Mouse (Mus musculus) R1 (cell line): ENCODE results near the gene Mfsd4b3.
"Not testable (repeated sequence)": the region's sequence is repeated elsewhere in the genome, so short reads cannot be mapped to it uniquely, and the experiment has no call there.

ENCODE experiments used
- DNase-seq: peaks from one replicate; pipeline ENCODE4 v3.0.0-alpha.2; 2018; ENCODE audit warnings: low read depth, low spot score

Gene Mfsd4b3

GRCm38 (mm10) chr10:39959761-39960440, at the start of gene Mfsd4b3:
Mfsd4b3 (minus strand) TSS chr10:39960153.
- DNase-seq: peak; percentile 98

DNA sequence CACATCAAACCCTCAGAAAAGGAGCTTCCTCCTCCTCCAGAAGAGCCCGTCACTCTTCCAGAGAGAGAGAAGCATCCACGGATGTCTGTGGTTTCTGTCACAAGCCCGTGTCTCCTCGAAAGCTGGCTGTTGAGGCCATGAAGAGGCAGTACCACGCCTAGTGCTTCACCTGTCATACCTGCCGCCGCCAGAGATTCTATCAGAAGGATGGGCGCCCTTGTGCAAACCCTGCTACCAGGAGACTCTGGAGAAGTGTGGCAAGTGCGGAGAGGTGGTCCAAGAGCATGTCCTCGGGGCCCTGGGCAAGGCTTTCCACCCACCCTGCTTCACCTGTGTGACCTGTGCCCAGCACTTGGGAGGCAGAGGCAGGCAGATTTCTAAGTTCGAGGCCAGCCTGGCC, 49.6 kb upstream of the Mfsd4b3 start:
- no peak for DNase-seq

DNA sequence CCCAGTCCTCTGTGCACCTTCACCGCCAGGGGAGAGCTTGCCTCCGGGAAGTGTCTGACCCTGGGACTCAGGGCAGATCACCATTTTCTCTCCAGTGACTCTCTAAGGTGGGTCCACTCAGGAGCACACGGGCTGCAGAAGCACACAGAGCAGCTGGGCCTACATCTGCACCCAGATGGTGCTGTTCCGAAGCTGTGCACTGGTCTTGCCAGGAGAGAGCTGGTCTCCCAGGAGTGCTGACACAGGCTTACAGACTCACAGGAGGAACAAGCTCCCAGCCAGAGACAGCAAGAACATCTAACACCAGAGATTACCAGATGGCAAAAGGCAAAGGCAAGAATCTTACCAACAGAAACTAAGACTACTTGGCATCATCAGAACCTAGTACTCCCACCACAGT, 48.9 kb upstream of the Mfsd4b3 start:
- not testable (repeated sequence) for DNase-seq

DNA sequence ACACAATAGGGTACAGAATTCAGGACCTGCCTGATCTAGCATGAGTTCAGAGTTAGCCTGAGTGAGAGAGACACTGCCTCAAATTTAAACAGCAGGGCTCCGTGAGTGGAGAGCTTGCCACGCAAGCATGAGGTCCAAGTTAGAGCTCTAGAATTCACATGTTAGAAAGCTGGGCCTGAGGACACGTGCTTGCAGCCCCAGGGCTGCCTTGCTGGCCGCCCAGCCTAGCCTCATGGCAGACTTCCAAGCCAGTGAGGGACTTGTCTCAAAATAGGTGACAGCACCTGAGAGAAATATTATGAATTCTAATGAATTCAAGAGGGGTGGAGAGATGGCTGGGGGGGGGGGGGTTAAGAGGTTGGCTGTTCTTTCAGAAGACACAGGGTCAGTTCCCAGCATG, 48.0 kb upstream of the Mfsd4b3 start:
- DNase-seq: no peak

- DNase-seq: peak; percentile 51
Measured at GRCm38 (mm10) chr10:40006963-40007362, 47.0 kb upstream of the Mfsd4b3 start.

DNA sequence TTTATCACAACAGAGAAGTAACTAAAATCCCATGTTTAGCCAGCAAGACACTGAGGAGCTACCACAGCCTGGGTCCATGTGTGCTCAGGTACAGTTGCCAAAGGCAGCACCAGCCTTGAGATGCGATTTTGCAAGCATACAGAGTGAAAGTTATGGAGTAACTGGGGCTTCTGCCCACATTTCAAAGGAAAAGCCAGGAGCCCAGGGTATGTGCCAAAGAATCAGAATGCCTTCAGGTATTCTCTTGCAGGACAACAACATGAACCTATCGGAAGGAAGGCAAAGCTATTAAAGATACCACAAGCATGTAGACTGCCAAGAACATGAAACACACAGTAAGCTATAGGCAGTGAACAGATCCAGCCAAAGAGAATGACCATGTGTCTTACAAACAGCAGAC, 40.8 kb upstream of the Mfsd4b3 start:
- no peak for DNase-seq

GRCm38 (mm10) chr10:39991155-39991554, 31.2 kb upstream of the Mfsd4b3 start:
- DNase-seq: no peak

DNA sequence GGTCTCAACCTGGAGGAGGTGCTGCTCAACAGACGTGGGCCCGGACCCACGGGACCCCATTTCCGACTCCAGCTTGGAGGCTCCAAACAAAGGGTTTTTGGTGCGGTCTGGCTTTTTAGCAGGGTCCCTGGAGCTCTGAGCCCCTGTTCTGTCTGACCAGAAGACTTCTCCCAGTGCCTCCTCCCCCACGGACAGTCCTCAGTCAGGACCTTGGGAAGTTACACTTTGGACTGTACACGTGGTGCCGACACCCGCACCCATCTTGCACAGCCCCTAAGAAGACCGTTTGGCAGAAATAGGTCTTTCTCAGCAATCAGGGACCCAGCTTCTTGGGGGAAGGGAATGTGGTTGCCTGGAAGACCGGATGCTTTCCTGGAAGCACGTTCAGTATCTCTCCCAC, 26.5 kb upstream of the Mfsd4b3 start, which contains the start of gene Mfsd4b5:
Gene Mfsd4b5, minus strand, starts transcription at position 181 of the 400 bp plus-strand sequence.
- DNase-seq: no peak

DNA sequence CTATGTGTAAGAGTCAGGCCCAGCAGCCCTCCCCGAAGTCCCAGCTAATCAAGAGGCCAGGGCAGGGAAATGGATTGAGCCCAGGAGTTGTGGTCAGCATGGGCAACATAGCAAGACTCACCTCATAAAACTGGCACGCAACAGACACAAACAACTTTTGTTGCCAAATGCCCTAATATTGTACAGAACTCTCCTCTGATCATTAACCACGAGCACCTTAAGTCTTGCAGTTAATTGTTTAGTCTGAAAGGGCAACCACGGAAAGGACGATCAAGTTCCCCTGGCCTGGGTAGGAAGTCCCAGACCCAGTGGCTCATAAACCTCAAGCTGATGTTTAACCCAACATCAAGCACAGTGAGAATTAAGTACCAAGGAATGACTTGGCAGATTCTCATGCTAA, 22.7 kb upstream of the Mfsd4b3 start:
- no peak for DNase-seq

DNA sequence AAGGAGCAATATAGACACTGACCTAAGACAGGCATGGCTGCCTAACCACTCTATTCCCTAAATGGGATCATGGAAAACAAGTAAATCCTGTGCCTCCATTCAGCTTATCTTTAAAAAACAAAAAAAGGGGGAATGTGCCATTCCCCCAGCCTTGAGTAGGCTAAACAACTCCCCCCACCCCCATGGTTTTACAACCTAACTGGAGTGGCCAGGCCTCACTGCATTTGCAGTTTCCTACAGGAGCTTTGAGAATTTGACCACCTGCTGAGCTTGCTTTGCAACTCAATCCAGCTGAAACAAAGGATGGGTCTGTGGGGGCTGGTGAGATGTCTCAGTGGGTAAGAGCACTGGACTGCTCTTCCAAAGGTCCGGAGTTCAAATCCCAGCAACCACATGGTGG, 18.3 kb upstream of the Mfsd4b3 start:
- DNase-seq: peak; percentile 83

DNA sequence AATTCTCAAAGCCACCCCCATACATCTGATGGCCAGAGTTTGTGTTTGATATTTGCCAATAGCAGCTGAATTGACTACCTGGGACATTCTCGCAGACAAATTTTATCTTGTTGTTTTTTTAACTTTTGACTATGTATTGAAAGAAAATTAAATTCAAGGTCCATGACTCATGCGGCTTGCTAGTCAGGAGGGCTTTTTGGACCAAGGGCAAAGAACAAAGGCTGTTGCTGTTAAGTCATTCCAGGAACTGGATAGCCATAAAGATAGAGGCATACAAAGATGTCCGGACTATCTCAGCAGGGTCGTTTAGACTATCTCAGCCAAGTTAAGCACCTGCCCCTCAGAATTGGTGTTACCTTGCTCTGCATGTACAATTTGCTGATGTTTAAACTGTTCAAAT, 17.4 kb upstream of the Mfsd4b3 start:
- DNase-seq: no peak

DNA sequence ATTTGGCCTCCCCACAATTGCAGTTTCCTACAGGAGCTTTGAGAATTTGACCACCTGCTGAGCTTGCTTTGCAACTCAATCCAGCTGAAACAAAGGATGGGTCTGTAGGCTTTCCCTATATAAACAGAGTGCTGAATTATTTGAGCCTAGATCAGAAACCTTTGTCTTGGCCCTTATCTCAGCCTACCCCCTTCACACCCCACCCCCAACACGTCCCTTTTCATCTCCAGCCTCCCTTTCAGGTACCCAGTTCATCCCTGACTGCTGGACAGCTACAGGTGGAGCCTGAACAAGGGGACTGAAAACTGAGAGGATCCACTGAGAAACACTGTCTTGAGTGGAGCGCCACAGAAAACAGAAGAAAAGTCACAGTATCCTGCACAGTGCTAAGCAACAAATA, 15.8 kb upstream of the Mfsd4b3 start:
- peak; percentile 91 for DNase-seq

- DNase-seq: no peak
Measured at GRCm38 (mm10) chr10:39974982-39975381, 15.0 kb upstream of the Mfsd4b3 start.

DNA sequence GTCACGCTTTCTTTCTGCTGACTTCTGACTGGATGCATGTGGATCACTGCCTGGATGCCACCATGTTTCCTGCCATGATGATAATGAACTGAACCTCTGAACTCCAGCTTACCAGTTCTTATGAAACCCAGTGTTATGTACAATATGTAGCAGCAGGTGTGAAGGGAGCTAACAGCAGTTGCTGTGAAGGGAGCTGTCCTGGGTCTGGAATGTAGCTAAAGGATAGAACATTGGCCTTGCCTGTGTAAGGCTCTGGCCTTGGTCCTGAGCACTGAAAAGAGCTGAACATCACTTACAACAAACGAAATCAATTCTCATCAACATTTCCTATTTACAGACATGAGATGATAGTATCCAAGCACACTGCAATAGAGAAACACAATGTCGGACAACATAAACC, 7.6 kb upstream of the Mfsd4b3 start:
- peak; percentile 72 for DNase-seq

DNA sequence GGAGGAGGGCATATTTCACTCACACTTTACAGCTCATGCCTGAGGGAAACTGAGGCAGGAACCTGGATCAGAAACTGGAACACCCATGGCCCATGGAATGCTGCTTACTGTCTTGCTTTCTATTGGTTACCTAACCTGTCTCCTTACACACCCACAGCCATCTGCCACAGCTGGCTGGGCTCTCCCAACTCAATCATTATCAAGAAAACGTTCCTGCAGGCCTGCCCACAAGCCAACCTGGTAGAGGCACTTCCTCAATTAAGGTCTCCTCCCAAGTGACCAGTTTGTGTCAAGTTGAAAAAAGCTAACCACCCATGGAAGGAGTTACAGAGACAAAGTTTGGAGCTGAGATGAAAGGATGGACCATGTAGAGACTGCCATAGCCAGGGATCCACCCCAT, 2.0 kb upstream of the Mfsd4b3 start:
- no peak for DNase-seq

GRCm38 (mm10) chr10:39960441-39960822, 479 bp upstream of the Mfsd4b3 start:
- DNase-seq: no peak

DNA sequence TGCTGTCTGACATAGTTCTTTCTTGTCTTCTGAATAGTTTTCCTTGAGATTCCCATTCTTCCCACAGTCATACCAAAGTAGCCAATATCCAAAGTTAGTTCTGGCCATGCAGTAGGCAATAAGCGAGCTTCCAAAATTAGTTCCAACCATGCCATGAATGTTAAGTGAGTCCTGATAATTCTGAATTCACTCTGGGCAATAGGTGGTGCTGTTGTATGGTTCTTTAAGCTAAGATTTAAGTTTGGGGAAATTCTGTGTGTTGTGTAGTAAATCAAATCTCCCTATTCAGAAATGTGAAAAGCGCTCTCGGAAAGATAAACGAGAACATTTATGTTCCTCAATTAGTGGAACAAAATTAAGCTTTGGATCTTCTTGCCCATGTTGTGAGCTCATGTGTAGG, 1.7 kb downstream of the Mfsd4b3 start:
- DNase-seq: peak; percentile 4

DNA sequence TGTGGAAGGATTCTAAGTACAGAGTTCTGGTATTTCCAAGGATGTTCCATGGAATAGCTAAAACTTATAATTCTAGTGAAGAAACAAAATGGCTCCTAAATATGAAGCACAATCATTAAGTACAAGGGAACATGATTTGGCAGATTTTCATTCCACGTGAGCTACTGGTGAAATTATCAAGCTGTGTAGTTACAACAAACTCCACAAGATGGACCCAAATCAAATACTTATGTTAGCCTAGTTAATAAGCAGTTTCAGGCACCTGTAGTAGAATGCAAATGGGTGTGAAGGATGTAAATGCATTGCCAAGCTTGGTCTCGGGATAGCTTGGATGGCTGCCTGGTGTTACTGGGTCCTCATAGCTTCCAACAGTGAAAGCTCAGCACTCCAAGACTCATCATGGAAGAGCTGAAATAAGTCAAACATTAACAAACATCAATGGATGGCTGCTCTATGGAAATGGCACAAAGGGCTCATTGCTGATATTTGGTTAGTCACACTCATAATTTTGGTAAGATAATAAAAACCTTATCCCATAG, 3.5 kb downstream of the Mfsd4b3 start:
- DNase-seq: no peak

DNA sequence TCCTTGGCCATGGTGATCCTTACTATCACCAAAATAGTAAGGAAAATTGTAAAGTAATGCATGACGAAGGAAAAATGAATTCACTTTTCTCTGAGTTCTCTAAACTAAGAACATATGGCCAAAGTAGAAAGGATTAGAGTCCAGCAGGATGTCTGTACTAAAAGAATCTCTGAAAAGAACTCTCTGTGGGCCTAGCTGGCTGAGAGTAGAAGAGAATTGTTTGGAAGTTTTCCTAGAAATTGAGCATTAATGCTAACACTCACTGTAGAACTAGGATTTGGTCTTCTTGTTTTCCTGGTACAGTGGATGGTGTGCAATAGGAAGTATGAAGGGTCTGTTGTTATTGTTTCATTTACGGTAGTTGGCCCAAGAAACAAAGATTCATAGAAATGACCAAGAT, 4.8 kb downstream of the Mfsd4b3 start:
- DNase-seq: no peak

DNA sequence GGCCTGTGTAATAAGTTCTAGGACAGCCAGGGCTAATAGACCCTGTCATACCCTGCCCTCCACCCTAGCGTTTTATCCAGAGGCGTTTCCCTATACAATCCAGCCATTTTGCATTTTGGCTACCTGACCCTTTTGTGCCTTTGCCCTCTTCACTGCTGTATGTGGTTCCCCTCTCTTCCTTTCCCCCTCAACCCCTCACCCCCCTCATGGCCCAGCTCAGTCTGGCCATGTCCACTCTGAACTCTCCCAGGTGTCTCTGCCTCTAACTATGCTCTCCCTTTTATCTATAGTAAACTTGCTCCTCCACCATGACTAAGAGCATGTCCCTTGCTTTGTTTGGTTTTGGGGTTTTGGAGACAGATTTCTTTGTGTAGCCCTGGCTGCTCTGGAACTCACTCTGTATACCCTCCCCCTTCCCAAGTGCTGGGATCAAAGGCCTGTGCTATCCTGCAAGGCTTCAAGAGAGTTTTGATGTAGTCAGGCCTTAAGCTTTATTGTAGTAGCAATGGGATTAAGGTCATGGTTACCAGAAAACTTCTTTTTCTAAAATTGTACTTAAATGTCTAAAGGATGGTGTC, 10.5 kb downstream of the Mfsd4b3 start:
- no peak for DNase-seq

- DNase-seq: not testable (repeated sequence)
Measured at GRCm38 (mm10) chr10:39947195-39947594, 12.8 kb downstream of the Mfsd4b3 start.

DNA sequence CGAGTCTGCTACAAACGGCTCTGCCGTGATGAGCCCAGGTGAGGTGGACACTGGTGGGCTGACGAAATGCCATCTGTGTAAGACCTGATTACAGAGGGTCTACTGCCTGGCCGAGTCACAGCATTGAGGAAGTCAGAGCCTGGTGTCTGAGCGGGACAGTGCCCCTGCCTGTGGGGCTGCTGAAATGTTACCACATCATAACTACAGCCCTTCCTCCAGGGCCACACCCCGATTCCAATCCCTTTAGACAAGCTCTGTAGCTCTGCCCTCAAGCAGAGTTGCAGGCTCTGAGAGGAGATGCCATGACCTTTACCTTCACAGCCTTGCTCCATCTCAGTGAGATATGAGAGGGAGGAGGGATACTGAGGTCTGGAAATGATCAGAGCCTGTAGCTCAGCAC, 23.4 kb downstream of the Mfsd4b3 start:
- no peak for DNase-seq

- DNase-seq: peak; percentile 31
Measured at GRCm38 (mm10) chr10:39926616-39927139, 33.3 kb downstream of the Mfsd4b3 start, which contains the start of gene Mfsd4b2. Mfsd4b2 (minus strand) TSS chr10:39926923.
